33 mouse cellular contexts compared by ENCODE assay signal in the genomic region with DNA sequence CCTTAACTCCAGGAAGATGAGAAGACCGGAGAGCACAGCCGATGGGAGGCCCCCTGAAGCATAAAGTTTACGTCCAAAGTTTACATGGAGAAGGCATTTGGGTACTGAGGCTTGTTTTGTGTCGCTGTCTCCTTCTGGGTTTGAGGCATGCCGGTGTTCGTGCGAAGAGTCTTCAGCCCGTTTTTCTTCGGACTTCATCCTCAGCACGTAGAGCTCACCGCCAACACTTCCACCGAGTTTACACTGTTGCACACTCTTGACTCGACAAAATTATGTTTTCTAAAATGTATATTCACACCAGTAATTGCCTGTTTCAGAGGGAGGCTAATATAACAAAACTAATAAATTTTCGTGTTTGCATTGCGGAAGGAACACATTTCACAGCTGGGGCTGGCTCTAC. TPM values are rescaled to one million over a fixed set of nuclear protein-coding genes. Genes with fewer than 3 reads are reported as not detected.
DNase-seq lines count a peak whose midpoint lies in the region; ATAC-seq and TF ChIP-seq lines count a peak whose summit lies in the region.
"Had no signal": no experiment of that assay in that cellular context is flagged by ENCODE, and none has a peak within 500 bp of the region (broad histone marks: within the 10 kb centered on the region; RNA-seq: fewer than 3 reads in every experiment).

No protein-coding gene starts in this region.

- peak overlapping the region; percentile 43 for H3K4me2 ChIP-seq in heart, embryonic 12.5 days
- peak overlapping the region; percentile 32; the same call in 1 of the 2 replicates for H3K4me2 ChIP-seq in kidney, embryonic 15.5 days
- H3K4me2 ChIP-seq in intestine, embryonic 16.5 days (ENCODE audit: low read depth, low read length), result peak overlapping the region; percentile 42
- H3K4me2 ChIP-seq: forebrain, embryonic 13.5 days; liver, embryonic 11.5 days; neural tube, embryonic 13.5 days had no signal

- no peak overlapping the region for H3K4me3 ChIP-seq in heart, embryonic 12.5 days
- no peak overlapping the region for H3K4me3 ChIP-seq in heart, adult 2 months
- H3K4me3 ChIP-seq in kidney, embryonic 15.5 days (replicated peaks), result no peak overlapping the region
- 0 out of 2 replicates have a peak overlapping the region, but pooled peaks have one; percentile 61 for H3K4me3 ChIP-seq in E14TG2a.4 (replicated peaks; ENCODE audit: low read length)
- peak overlapping the region; percentile 11 for H3K4me3 ChIP-seq in intestine, embryonic 16.5 days (ENCODE audit: low read length)
- H3K4me3 ChIP-seq: forebrain, embryonic 13.5 days; gastrocnemius, adult 2 months; left cerebral cortex, adult 2 months; megakaryocyte, embryonic 14.5 days; midbrain, embryonic 15.5 days; myocyte; neural tube, embryonic 13.5 days had no signal

- H3K27me3 ChIP-seq in heart, embryonic 12.5 days (replicated peaks), result peaks cover 84% of the 10 kb centered on the region
- H3K27me3 ChIP-seq in heart, adult 2 months (ENCODE audit: control insufficient read depth, insufficient read depth, low read length), result peaks cover 6% of the 10 kb centered on the region
- peaks cover 99% of the 10 kb centered on the region for H3K27me3 ChIP-seq in kidney, embryonic 15.5 days
- peaks cover 98% of the 10 kb centered on the region for H3K27me3 ChIP-seq in E14TG2a.4 (ENCODE audit: insufficient read depth, low read length)
- H3K27me3 ChIP-seq in intestine, embryonic 16.5 days (replicated peaks; ENCODE audit: control insufficient read depth, insufficient read depth, low read length), result peaks cover 92% of the 10 kb centered on the region

- no peak for DNase-seq in heart, adult 2 months
- DNase-seq in kidney, postnatal 14 days, result no peak
- no peak for DNase-seq in MN1 (ENCODE audit: low spot score)
- DNase-seq: adrenal gland, adult 8-10 months; B cell, adult 2 months; cerebellum, adult 11-12 months; cerebellum, postnatal 10 days; gastrocnemius, adult 2 months; kidney, adult 18-20 months; left cerebral cortex, postnatal 4 days; liver, postnatal 0 days; thymus, adult 2 months had no signal

- H3K79me2 ChIP-seq in heart, adult 2 months (replicated peaks; ENCODE audit: control insufficient read depth, insufficient read depth, low read length), result no peaks in the 10 kb centered on the region

- H3K36me3 ChIP-seq in heart, embryonic 12.5 days, result peaks cover 16% of the 10 kb centered on the region
- H3K36me3 ChIP-seq in heart, adult 2 months (ENCODE audit: control insufficient read depth, insufficient read depth, low read length), result no peaks in the 10 kb centered on the region
- H3K36me3 ChIP-seq in kidney, embryonic 15.5 days, result no peaks in the 10 kb centered on the region
- H3K36me3 ChIP-seq in E14TG2a.4 (ENCODE audit: insufficient read depth, low read length), result no peaks in the 10 kb centered on the region
- no peaks in the 10 kb centered on the region for H3K36me3 ChIP-seq in intestine, embryonic 16.5 days (ENCODE audit: control insufficient read depth, insufficient read depth, low read length)
- H3K36me3 ChIP-seq: embryonic facial prominence, embryonic 13.5 days; midbrain, embryonic 15.5 days; neural tube, embryonic 13.5 days had no signal

- H3K27ac ChIP-seq in heart, embryonic 12.5 days (ENCODE audit: poor library complexity, severe bottlenecking), result peak overlapping the region; percentile 71
- H3K27ac ChIP-seq in heart, adult 2 months, result no peak overlapping the region
- H3K27ac ChIP-seq in kidney, embryonic 15.5 days, result no peak overlapping the region
- H3K27ac ChIP-seq in intestine, embryonic 16.5 days (ENCODE audit: low read length), result no peak overlapping the region
- H3K27ac ChIP-seq: embryonic facial prominence, embryonic 13.5 days; forebrain, embryonic 13.5 days; gastrocnemius, adult 2 months; hindbrain, postnatal 0 days; kidney, postnatal 0 days; left cerebral cortex, adult 2 months; midbrain, embryonic 15.5 days; neural tube, embryonic 13.5 days had no signal

- no peak for TF ChIP-seq EP300 in heart, adult 2 months (IDR thresholded peaks at IDR 0.05; ENCODE audit: insufficient read depth, low read depth, low read length)

- peak overlapping the region; percentile 55; the same call in 1 of the 2 replicates for H3K9ac ChIP-seq in heart, embryonic 12.5 days
- no peak overlapping the region for H3K9ac ChIP-seq in heart, adult 2 months (ENCODE audit: low read depth, low read length)
- no peak overlapping the region for H3K9ac ChIP-seq in kidney, embryonic 15.5 days
- no peak overlapping the region for H3K9ac ChIP-seq in intestine, embryonic 16.5 days (ENCODE audit: low read depth, low read length)
- H3K9ac ChIP-seq: forebrain, embryonic 13.5 days; liver, postnatal 0 days; midbrain, embryonic 15.5 days; neural tube, embryonic 13.5 days had no signal

- H3K4me1 ChIP-seq in heart, embryonic 12.5 days (replicated peaks), result peaks cover 92% of the 10 kb centered on the region
- no peaks in the 10 kb centered on the region; the same call in 1 of the 2 replicates for H3K4me1 ChIP-seq in heart, adult 2 months (ENCODE audit: control insufficient read depth, insufficient read depth, low read length)
- peaks cover 39% of the 10 kb centered on the region for H3K4me1 ChIP-seq in kidney, embryonic 15.5 days
- peaks cover 68% of the 10 kb centered on the region for H3K4me1 ChIP-seq in E14TG2a.4 (replicated peaks; ENCODE audit: low read depth, low read length)
- H3K4me1 ChIP-seq in intestine, embryonic 16.5 days (ENCODE audit: control insufficient read depth, insufficient read depth, low read length), result peaks cover 20% of the 10 kb centered on the region; the same call in 1 of the 2 replicates

- 24% methylated on average over 15 of the region's 15 CpGs for WGBS in heart, embryonic 12.5 days
- 38% methylated on average over 15 of the region's 15 CpGs for WGBS in heart, adult 2 months
- 6% methylated on average over 15 of the region's 15 CpGs for WGBS in kidney, embryonic 15.5 days
- 9% methylated on average over 15 of the region's 15 CpGs for WGBS in intestine, embryonic 16.5 days

- no peak for TF ChIP-seq CTCF in heart, adult 2 months (IDR thresholded peaks at IDR 0.05)
- no peak for TF ChIP-seq CTCF in E14TG2a.4 (conservative IDR thresholded peaks at IDR 0.05; ENCODE audit: low read length)

- intact Hi-C loops in heart, adult 2 months (cut with DNase I), result no loop called here

- H3K9me3 ChIP-seq in heart, embryonic 12.5 days (replicated peaks), result no peaks in the 10 kb centered on the region
- H3K9me3 ChIP-seq in kidney, embryonic 15.5 days (replicated peaks), result no peaks in the 10 kb centered on the region
- H3K9me3 ChIP-seq in E14TG2a.4 (ENCODE audit: low read length), result peaks cover 10% of the 10 kb centered on the region; the same call in 1 of the 2 replicates
- no peaks in the 10 kb centered on the region for H3K9me3 ChIP-seq in intestine, embryonic 16.5 days (ENCODE audit: control insufficient read depth, low read length)
- H3K9me3 ChIP-seq: embryonic facial prominence, embryonic 13.5 days; forebrain, embryonic 13.5 days; megakaryocyte, embryonic 14.5 days; midbrain, embryonic 15.5 days; neural tube, embryonic 13.5 days had no signal

- no peak for ATAC-seq in heart, embryonic 12.5 days (ENCODE audit: insufficient number of reproducible peaks, low FRiP score)
- ATAC-seq in kidney, embryonic 15.5 days (replicated peaks; ENCODE audit: low FRiP score), result no peak
- no peak for ATAC-seq in intestine, embryonic 16.5 days
- ATAC-seq: activated CD4-positive, CD25-positive, alpha-beta regulatory T cell, adult 4 months; forebrain, embryonic 13.5 days; hindbrain, postnatal 0 days; liver, postnatal 0 days; midbrain, embryonic 15.5 days had no signal

- TF ChIP-seq POLR2A in heart, adult 2 months (IDR thresholded peaks at IDR 0.05; ENCODE audit: insufficient read depth, low read depth, low read length), result no peak

RNA-seq across cellular contexts. Expression of a gene that starts 9.0 kb away (rescaled TPM):
- polyA plus RNA-seq in heart, embryonic 12.5 days (2016; fragmentation: Nextera tagmentation; extraction: Ambion mirVana), result 62.4 and 65.9 TPM in 2 replicates
- 10 to 100 TPM; 26.5 to 30.9 TPM for total RNA-seq in heart, adult 2 months (2021)
- 15.6 and 19.8 TPM in 2 replicates for polyA plus RNA-seq in heart, adult 2 months (2012; rRNA removed)
- polyA plus RNA-seq in kidney, embryonic 15.5 days (2015; fragmentation: Nextera tagmentation; extraction: Ambion mirVana), result 0.45 and 0.55 TPM in 2 replicates
- polyA plus RNA-seq in intestine, embryonic 16.5 days (2015; fragmentation: Nextera tagmentation; extraction: Ambion mirVana), result 0.42 and 0.44 TPM in 2 replicates
- total RNA-seq: CH12.LX; gastrocnemius, adult 2 months; hematopoietic stem cell, adult 5-6 weeks; layer of hippocampus, postnatal 10 days; left cerebral cortex, adult 2 months; left cerebral cortex, postnatal 4 days; MEL had no signal
- polyA plus RNA-seq: activated CD4-positive, CD25-positive, alpha-beta regulatory T cell, adult 4 months; cortical plate, adult 2 months; forebrain, embryonic 13.5 days; gonadal fat pad, adult 2 months; liver, embryonic 11.5 days; liver, postnatal 0 days; myocyte had no signal

RNA-seq across cellular contexts. Expression of a gene that starts 59.1 kb away (rescaled TPM):
- polyA plus RNA-seq in heart, embryonic 12.5 days (2016; fragmentation: Nextera tagmentation; extraction: Ambion mirVana), result 155 and 157 TPM in 2 replicates
- 10 to 100 TPM; 53.3 to 57.8 TPM for total RNA-seq in heart, adult 2 months (2021)
- 75.4 and 81.8 TPM in 2 replicates for polyA plus RNA-seq in heart, adult 2 months (2012; rRNA removed)
- polyA plus RNA-seq in kidney, embryonic 15.5 days (2015; fragmentation: Nextera tagmentation; extraction: Ambion mirVana), result 110 and 117 TPM in 2 replicates
- polyA plus RNA-seq in intestine, embryonic 16.5 days (2015; fragmentation: Nextera tagmentation; extraction: Ambion mirVana), result 152 and 158 TPM in 2 replicates

RNA-seq across cellular contexts. Expression of a gene that starts 59.1 kb away (rescaled TPM):
- polyA plus RNA-seq in heart, embryonic 12.5 days (2016; fragmentation: Nextera tagmentation; extraction: Ambion mirVana), result 565 and 582 TPM in 2 replicates
- total RNA-seq in heart, adult 2 months (2021), result 1,000 to 10,000 TPM; 1,124 to 1,284 TPM
- 494 and 621 TPM in 2 replicates for polyA plus RNA-seq in heart, adult 2 months (2012; rRNA removed)
- 382 and 385 TPM in 2 replicates for polyA plus RNA-seq in kidney, embryonic 15.5 days (2015; fragmentation: Nextera tagmentation; extraction: Ambion mirVana)
- polyA plus RNA-seq in intestine, embryonic 16.5 days (2015; fragmentation: Nextera tagmentation; extraction: Ambion mirVana), result 516 and 539 TPM in 2 replicates

Comparison
In these comparisons a context has a peak if more than half of its experiments do, and no peak if none do; other contexts are left out.
1. H3K4me3 ChIP-seq: peak in E14TG2a.4 (single experiment) and intestine, embryonic 16.5 days (single experiment); none in heart, embryonic 12.5 days (single experiment), heart, adult 2 months (single experiment) and kidney, embryonic 15.5 days (single experiment).
2. RNA of a gene that starts 9.0 kb away (polyA plus RNA-seq): 62.4 to 65.9 TPM in heart, embryonic 12.5 days and 15.6 to 19.8 TPM in heart, adult 2 months; 0.45 to 0.55 TPM in kidney, embryonic 15.5 days and 0.42 to 0.44 TPM in intestine, embryonic 16.5 days; every median in the first group is over 10 times any median in the second.
3. Peak in every context shown above with its lines, with median percentiles within 50 percentile points of each other: H3K4me2 ChIP-seq.